Mouse (Mus musculus): ENCODE measurements around the gene Zfp316.

- TF ChIP-seq CTCF (conservative IDR thresholded peaks at IDR 0.05; ENCODE audit: insufficient read depth, insufficient read length, low read depth, low read length): no peak
- no peak for TF ChIP-seq POLR2A (IDR thresholded peaks at IDR 0.05; ENCODE audit: low read depth, low read length)
These were observed 23.6 kb upstream of the Zfp316 start, which contains the start of gene Zfp853 for GRCm38 (mm10) chr5:143293404-143293803.
